Mouse (Mus musculus): ENCODE results near the gene Cbr2.
A peak's percentile ranks its signal among the peaks of the same experiment; 100 is the strongest.
"Not testable (repeated sequence)": the region's sequence is repeated elsewhere in the genome, so short reads cannot be mapped to it uniquely, and the experiment has no call there.

The Cbr2 gene

GRCm38 (mm10) chr11:120730331-120730870, 1.5 kb downstream of the Cbr2 start:
- no peak for DNase-seq (ENCODE audit: low spot score)

- not testable (repeated sequence) for DNase-seq (ENCODE audit: low spot score)
Observed at GRCm38 (mm10) chr11:120729432-120730050, 2.4 kb downstream of the Cbr2 start.

- DNase-seq (ENCODE audit: low spot score), result no peak
Observed at GRCm38 (mm10) chr11:120728530-120729240, 3.2 kb downstream of the Cbr2 start.

- DNase-seq (ENCODE audit: low spot score), result no peak
Observed at GRCm38 (mm10) chr11:120727564-120727963, 4.3 kb downstream of the Cbr2 start.

- DNase-seq (ENCODE audit: low spot score), result no peak
Observed at GRCm38 (mm10) chr11:120727169-120727527, 4.8 kb downstream of the Cbr2 start, which contains the start of gene Dcxr. Gene Dcxr, minus strand, starts transcription at chr11:120727281.

- DNase-seq (ENCODE audit: low spot score), result no peak
Observed at GRCm38 (mm10) chr11:120726243-120727168, 5.4 kb downstream of the Cbr2 start.

- DNase-seq (ENCODE audit: low spot score), result no peak
Observed at GRCm38 (mm10) chr11:120723509-120723908, 8.4 kb downstream of the Cbr2 start.

- no peak for DNase-seq (ENCODE audit: low spot score)
Observed at GRCm38 (mm10) chr11:120722761-120723382, 9.0 kb downstream of the Cbr2 start.

- no peak for DNase-seq (ENCODE audit: low spot score)
Observed at GRCm38 (mm10) chr11:120722067-120722630, 9.8 kb downstream of the Cbr2 start.

GRCm38 (mm10) chr11:120721124-120722066, 10.5 kb downstream of the Cbr2 start, which contains the start of gene Rac3:
Gene Rac3, plus strand, starts transcription at chr11:120721470.
- peak; percentile 33 for DNase-seq (ENCODE audit: low spot score)

- peak; percentile 89 for DNase-seq (ENCODE audit: low spot score)
Observed at GRCm38 (mm10) chr11:120720450-120720849, 11.5 kb downstream of the Cbr2 start.

- no peak for DNase-seq (ENCODE audit: low spot score)
Observed at GRCm38 (mm10) chr11:120719841-120720376, 12.0 kb downstream of the Cbr2 start.

GRCm38 (mm10) chr11:120719242-120719641, 12.7 kb downstream of the Cbr2 start:
- DNase-seq (ENCODE audit: low spot score), result no peak

GRCm38 (mm10) chr11:120715131-120715530, 16.8 kb downstream of the Cbr2 start:
- DNase-seq (ENCODE audit: low spot score), result no peak

- DNase-seq (ENCODE audit: low spot score), result no peak
Observed at GRCm38 (mm10) chr11:120714546-120714945, 17.4 kb downstream of the Cbr2 start.

GRCm38 (mm10) chr11:120713580-120714518, 18.1 kb downstream of the Cbr2 start, which contains the start of the genes Cenpx and Lrrc45:
Gene Cenpx, minus strand, starts transcription at chr11:120713738.
Gene Lrrc45, plus strand, starts transcription at chr11:120713925.
- peak; percentile 97 for DNase-seq (ENCODE audit: low spot score)

GRCm38 (mm10) chr11:120712771-120713568, 18.9 kb downstream of the Cbr2 start:
- DNase-seq (ENCODE audit: low spot score), result peak; percentile 54
